Mouse (Mus musculus) MEL (cell line): ENCODE results near the gene Ccdc71. TPM values are rescaled to one million over a fixed set of nuclear protein-coding genes. Genes with fewer than 3 reads are reported as not detected.

Experiments used
- DNase-seq: peaks from one replicate; pipeline ENCODE4 v3.0.0; 2011; ENCODE audit warnings: low read depth, low spot score
- H3K27ac ChIP-seq: 2 replicates; pipeline ENCODE4 v1.5.1; 2012; ENCODE audit warnings: low read depth, mild to moderate bottlenecking, control low read depth, low read length, moderate library complexity; ENCODE audit not compliant: control insufficient read depth
- H3K27me3 ChIP-seq, 2 experiments: fragments of 150-350 bp in 1 of 2; sonication (generic) in 1 of 2; 2 replicates each; pipeline ENCODE4 v1.6.1; 2012; ENCODE audit warnings: low read length in 2 of 2, mild to moderate bottlenecking in 2 of 2, improper control_type of control experiment in 1 of 2, moderate library complexity in 1 of 2; ENCODE audit not compliant: insufficient read depth in 2 of 2, control insufficient read depth in 1 of 2
- H3K36me3 ChIP-seq, 2 experiments: 2 replicates each; pipeline ENCODE4 v1.6.1; 2012 to 2014; ENCODE audit warnings: low read length in 2 of 2, improper control_type of control experiment in 1 of 2, inconsistent platforms in 1 of 2, mild to moderate bottlenecking in 1 of 2; ENCODE audit not compliant: insufficient read depth in 2 of 2, control insufficient read depth in 1 of 2
- H3K4me1 ChIP-seq, 2 experiments: fragments of 150-350 bp in 1 of 2; sonication (generic) in 1 of 2; 2 replicates each; pipeline ENCODE4 v1.6.1; 2012; ENCODE audit warnings: low read length in 2 of 2, improper control_type of control experiment in 1 of 2, mild to moderate bottlenecking in 1 of 2; ENCODE audit not compliant: insufficient read depth in 2 of 2, control insufficient read depth in 1 of 2
- H3K4me3 ChIP-seq, 2 experiments: fragments of 150-350 bp in 1 of 2; sonication (generic) in 1 of 2; 2 replicates each; pipeline ENCODE4 v1.5.1; 2012; ENCODE audit warnings: low read depth in 2 of 2, low read length in 2 of 2, mild to moderate bottlenecking in 2 of 2, moderate library complexity in 2 of 2, control low read depth in 1 of 2, improper control_type of control experiment in 1 of 2; ENCODE audit not compliant: control insufficient read depth in 1 of 2, insufficient read depth in 1 of 2
- H3K79me2 ChIP-seq: 2 replicates; pipeline ENCODE4 v1.6.1; 2012; ENCODE audit warnings: mild to moderate bottlenecking, low read length, moderate library complexity; ENCODE audit not compliant: control insufficient read depth, poor library complexity, insufficient read depth
- H3K9ac ChIP-seq: 2 replicates; pipeline ENCODE4 v1.6.1; 2012; ENCODE audit warnings: low read depth, mild to moderate bottlenecking, control low read depth, low read length, moderate library complexity; ENCODE audit not compliant: control insufficient read depth, poor library complexity, severe bottlenecking
- H3K9me3 ChIP-seq: fragments of 150-350 bp; sonication (generic); replicated peaks from 2 replicates; pipeline ENCODE4 v1.6.1; 2012; ENCODE audit warnings: mild to moderate bottlenecking, low read length, improper control_type of control experiment, moderate library complexity; ENCODE audit not compliant: insufficient read depth
- BHLHE40 ChIP-seq: IDR thresholded peaks from 2 replicates; pipeline ENCODE4 v1.6.1; 2012; ENCODE audit warnings: low read depth, mild to moderate bottlenecking, inconsistent platforms, low read length, improper control_type of control experiment, borderline replicate concordance
- CHD1 ChIP-seq: IDR thresholded peaks from 2 replicates; pipeline ENCODE4 v1.6.1; 2012; ENCODE audit warnings: low read depth, mild to moderate bottlenecking, inconsistent platforms, low read length, improper control_type of control experiment
- CHD2 ChIP-seq: IDR thresholded peaks from 2 replicates; pipeline ENCODE4 v1.6.1; 2011; ENCODE audit warnings: low read length, improper control_type of control experiment
- CTCF ChIP-seq, 3 experiments: IDR thresholded peaks in 2 of 3; conservative IDR thresholded peaks in 1 of 3; 2 replicates each; pipeline ENCODE4 v1.5.1; 2011 to 2012; ENCODE audit warnings: low read length in 3 of 3, low read depth in 2 of 3, mild to moderate bottlenecking in 2 of 3, improper control_type of control experiment in 1 of 3, inconsistent platforms in 1 of 3, mixed read lengths in 1 of 3, moderate library complexity in 1 of 3; ENCODE audit not compliant: control insufficient read depth in 1 of 3, insufficient read depth in 1 of 3, poor library complexity in 1 of 3, severe bottlenecking in 1 of 3
- ELF1 ChIP-seq: IDR thresholded peaks from 2 replicates; pipeline ENCODE4 v1.6.1; 2014; ENCODE audit warnings: low read depth, mild to moderate bottlenecking, inconsistent platforms, low read length, improper control_type of control experiment, moderate library complexity
- EP300 ChIP-seq, 2 experiments: IDR thresholded peaks; 2 replicates each; pipeline ENCODE4 v1.6.1; 2011; ENCODE audit warnings: improper control_type of control experiment in 2 of 2, low read length in 2 of 2, low read depth in 1 of 2, mild to moderate bottlenecking in 1 of 2
- ETS1 ChIP-seq: IDR thresholded peaks from 2 replicates; pipeline ENCODE4 v1.6.1; 2012; ENCODE audit warnings: low read depth, mild to moderate bottlenecking, inconsistent platforms, low read length, improper control_type of control experiment, moderate library complexity
- GABPA ChIP-seq: IDR thresholded peaks from 2 replicates; pipeline ENCODE4 v1.6.1; 2012; ENCODE audit warnings: low read depth, mild to moderate bottlenecking, inconsistent platforms, low read length, improper control_type of control experiment, moderate library complexity
- GATA1 ChIP-seq: IDR thresholded peaks from 2 replicates; pipeline ENCODE4 v1.6.1; 2011; ENCODE audit warnings: low read depth, low read length, improper control_type of control experiment
- JUND ChIP-seq: IDR thresholded peaks from 2 replicates; pipeline ENCODE4 v1.6.1; 2011; ENCODE audit warnings: low read depth, mild to moderate bottlenecking, improper control_type of control experiment, low read length
- KAT2A ChIP-seq: conservative IDR thresholded peaks from 2 replicates; pipeline ENCODE4 v1.6.1; 2012; ENCODE audit warnings: low read depth, low read length, improper control_type of control experiment, inconsistent platforms
- MAFK ChIP-seq: IDR thresholded peaks from 2 replicates; pipeline ENCODE4 v1.6.1; 2011; ENCODE audit warnings: low read depth, mild to moderate bottlenecking, low read length, improper control_type of control experiment, borderline replicate concordance
- MAX ChIP-seq: IDR thresholded peaks from 2 replicates; pipeline ENCODE4 v1.6.1; 2011; ENCODE audit warnings: low read length, improper control_type of control experiment
- MAZ ChIP-seq: IDR thresholded peaks from 2 replicates; pipeline ENCODE4 v1.6.1; 2012; ENCODE audit warnings: low read depth, mild to moderate bottlenecking, inconsistent platforms, low read length, improper control_type of control experiment
- MEF2A ChIP-seq: IDR thresholded peaks from 2 replicates; pipeline ENCODE4 v1.6.1; 2014; ENCODE audit warnings: low read depth, mild to moderate bottlenecking, inconsistent platforms, low read length, improper control_type of control experiment; ENCODE audit not compliant: poor library complexity, insufficient replicate concordance, severe bottlenecking; ENCODE audit errors: extremely low read depth
- MXI1 ChIP-seq: IDR thresholded peaks from 2 replicates; pipeline ENCODE4 v1.6.1; 2011; ENCODE audit warnings: mild to moderate bottlenecking, low read depth, low read length, improper control_type of control experiment
- MYB ChIP-seq: IDR thresholded peaks from 2 replicates; pipeline ENCODE4 v1.6.1; 2011; ENCODE audit warnings: mild to moderate bottlenecking, low read depth, low read length, improper control_type of control experiment
- MYC ChIP-seq: IDR thresholded peaks from 2 replicates; pipeline ENCODE4 v1.6.1; 2011; ENCODE audit warnings: low read depth, mild to moderate bottlenecking, low read length, improper control_type of control experiment, moderate library complexity
- NRF1 ChIP-seq: IDR thresholded peaks from 2 replicates; pipeline ENCODE4 v1.6.1; 2014; ENCODE audit warnings: low read depth, mild to moderate bottlenecking, inconsistent platforms, low read length, improper control_type of control experiment, moderate library complexity; ENCODE audit not compliant: poor library complexity, insufficient read depth, severe bottlenecking
- POLR2A ChIP-seq, 2 experiments: IDR thresholded peaks; 2 replicates each; pipeline ENCODE4 v1.6.1; 2011 to 2012; ENCODE audit warnings: low read length in 2 of 2, mild to moderate bottlenecking in 2 of 2, control low read depth in 1 of 2, improper control_type of control experiment in 1 of 2, low read depth in 1 of 2, moderate library complexity in 1 of 2; ENCODE audit not compliant: control insufficient read depth in 1 of 2, insufficient read depth in 1 of 2, poor library complexity in 1 of 2
- POLR2AphosphoS2 ChIP-seq: IDR thresholded peaks from 2 replicates; pipeline ENCODE4 v1.6.1; 2011; ENCODE audit warnings: low read length, improper control_type of control experiment
- POLR2AphosphoS5 ChIP-seq: IDR thresholded peaks from 2 replicates; pipeline ENCODE4 v1.6.1; 2012; ENCODE audit warnings: low read depth, borderline replicate concordance, mild to moderate bottlenecking, inconsistent platforms, low read length, moderate library complexity, mixed read lengths
- RAD21 ChIP-seq: IDR thresholded peaks from 2 replicates; pipeline ENCODE4 v1.6.1; 2011; ENCODE audit warnings: mild to moderate bottlenecking, low read depth, low read length, improper control_type of control experiment
- RCOR1 ChIP-seq: IDR thresholded peaks from 2 replicates; pipeline ENCODE4 v1.6.1; 2012; ENCODE audit warnings: low read depth, mild to moderate bottlenecking, inconsistent platforms, low read length, improper control_type of control experiment
- SIN3A ChIP-seq: IDR thresholded peaks from 2 replicates; pipeline ENCODE4 v1.6.1; 2012; ENCODE audit warnings: low read length, improper control_type of control experiment, inconsistent platforms
- SMC3 ChIP-seq: IDR thresholded peaks from 2 replicates; pipeline ENCODE4 v1.6.1; 2011; ENCODE audit warnings: low read depth, low read length, improper control_type of control experiment
- TAL1 ChIP-seq: IDR thresholded peaks from 2 replicates; pipeline ENCODE4 v1.6.1; 2012; ENCODE audit warnings: mild to moderate bottlenecking, inconsistent platforms, low read length, moderate library complexity, mixed read lengths
- TBP ChIP-seq: IDR thresholded peaks from 2 replicates; pipeline ENCODE4 v1.8.0; 2011; ENCODE audit warnings: low read depth, low read length, improper control_type of control experiment
- UBTF ChIP-seq: IDR thresholded peaks from 2 replicates; pipeline ENCODE4 v1.6.1; 2012; ENCODE audit warnings: low read depth, mild to moderate bottlenecking, inconsistent platforms, low read length, improper control_type of control experiment, moderate library complexity, borderline replicate concordance; ENCODE audit not compliant: insufficient read depth
- USF2 ChIP-seq, 2 experiments: IDR thresholded peaks; 2 replicates each; pipeline ENCODE4 v1.6.1; 2011 to 2012; ENCODE audit warnings: improper control_type of control experiment in 2 of 2, low read length in 2 of 2, borderline replicate concordance in 1 of 2, inconsistent platforms in 1 of 2, low read depth in 1 of 2, mild to moderate bottlenecking in 1 of 2; ENCODE audit not compliant: insufficient read depth in 1 of 2
- ZC3H11A ChIP-seq: IDR thresholded peaks from 2 replicates; pipeline ENCODE4 v1.6.1; 2012; ENCODE audit warnings: low read depth, mild to moderate bottlenecking, inconsistent platforms, low read length, improper control_type of control experiment
- ZKSCAN1 ChIP-seq: IDR thresholded peaks from 2 replicates; pipeline ENCODE4 v1.6.1; 2012; ENCODE audit warnings: low read depth, mild to moderate bottlenecking, inconsistent platforms, low read length, improper control_type of control experiment, moderate library complexity
- ZMIZ1 ChIP-seq: IDR thresholded peaks from 2 replicates; pipeline ENCODE4 v1.6.1; 2012; ENCODE audit warnings: low read depth, mild to moderate bottlenecking, inconsistent platforms, low read length, improper control_type of control experiment, moderate library complexity
- ZNF384 ChIP-seq: IDR thresholded peaks from 2 replicates; pipeline ENCODE4 v1.6.1; 2012; ENCODE audit warnings: low read depth, mild to moderate bottlenecking, inconsistent platforms, low read length, improper control_type of control experiment
- polyA plus RNA-seq, 2 experiments: library from polyadenylated mRNA; stranded (reverse) in 1 of 2; unstranded in 1 of 2; fragments of >175 nt in 1 of 2; fragments of >200 nt in 1 of 2; gene quantifications; 2 replicates each; pipeline versions ENCODE4 v1.2.1 to v1.2.4; 2012; ENCODE audit warnings: low replicate concordance in 2 of 2, low read depth in 1 of 2; ENCODE audit not compliant: insufficient read length in 2 of 2, insufficient read depth in 1 of 2, missing spikeins in 1 of 2
- total RNA-seq: library from RNA; depleted of rRNA; stranded (reverse); fragments of 300-350 nt; gene quantifications from 2 replicates; pipeline ENCODE4 v1.2.3, GENCODE M21; 2012

Gene Ccdc71
- total and polyA plus RNA-seq, 3 experiments, result 23.1 to 39.9 TPM; not detected in 1

DNA sequence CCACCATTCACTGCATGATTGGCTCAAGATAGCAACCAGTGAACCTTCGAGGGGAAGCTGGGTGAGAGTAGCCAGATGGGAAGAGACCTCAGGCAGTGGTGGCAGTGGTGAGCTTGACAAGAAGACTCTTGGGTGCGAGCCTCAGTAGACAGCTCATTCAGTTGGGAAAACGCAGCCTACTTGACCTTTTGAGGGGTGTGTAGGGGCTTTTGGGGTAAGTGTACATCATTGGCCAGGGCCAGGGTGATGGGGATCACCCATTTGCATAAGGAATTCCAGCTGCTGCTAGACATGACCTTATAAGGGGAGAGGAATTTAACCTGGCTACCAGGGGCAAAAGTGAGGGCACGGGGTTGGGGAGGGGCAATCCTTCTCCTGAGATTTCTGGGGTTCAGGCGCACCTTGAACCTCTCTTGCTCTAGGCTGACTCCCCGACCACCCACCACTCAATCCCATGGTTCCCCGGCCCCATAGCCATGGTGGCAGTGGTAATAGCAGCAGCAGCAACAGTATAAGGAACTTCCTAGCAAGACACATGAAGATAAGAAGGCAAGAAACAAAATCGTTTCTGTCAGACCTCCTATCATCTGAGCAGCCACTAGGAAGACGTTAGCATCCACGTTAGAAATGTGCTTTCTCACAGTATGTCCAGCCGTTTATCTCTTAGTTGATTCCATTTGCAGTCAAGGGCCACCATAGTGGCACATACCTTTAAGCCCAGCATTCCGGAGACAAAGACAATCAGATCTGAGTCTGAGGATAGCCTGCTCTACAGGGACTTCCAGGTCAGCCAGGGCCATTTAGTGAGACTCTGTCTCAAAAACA is 4.4 kb upstream of the Ccdc71 start:
- peak overlapping the region; percentile 6 to 22; a peak in 3 of 4 replicates for H3K4me3 ChIP-seq
- peak; percentile 83 for DNase-seq
- H3K27me3 ChIP-seq, result no peaks in the 10 kb centered on the region
- H3K27ac ChIP-seq, result peak overlapping the region; percentile 89
- H3K4me1 ChIP-seq, result peaks cover 29 to 67% of the 10 kb centered on the region in 2 experiments
- no peaks in the 10 kb centered on the region for H3K9me3 ChIP-seq
- peaks cover 9% of the 10 kb centered on the region for H3K79me2 ChIP-seq
- H3K36me3 ChIP-seq, result peaks cover 0 to 41% of the 10 kb centered on the region in 2 experiments; a peak in 2 of 4 replicates
- peak overlapping the region; percentile 45 for H3K9ac ChIP-seq
- TF ChIP-seq KAT2A (0 out of 2 replicates have a peak, but pooled peaks have one; percentile 23), TAL1 (peak; percentile 38), POLR2AphosphoS5 (peak; percentile 26; the same call in 1 of the 2 replicates), TBP (peak; percentile 83), GABPA (no peak), POLR2A (IDR thresholded peaks at IDR 0.05; ENCODE audit: control insufficient read depth in 1 of 2, insufficient read depth in 1 of 2, low read depth in 1 of 2, low read length in 2 of 2, poor library complexity in 1 of 2) (peak in 1 of 2 experiments; percentile 67; a peak in 2 of 4 replicates), RAD21 (no peak), CHD2 (no peak), ETS1 (peak; percentile 68; the same call in 1 of the 2 replicates), ELF1 (0 out of 2 replicates have a peak, but pooled peaks have one; percentile 21), CTCF (IDR thresholded peaks at IDR 0.05 in 2 of 3, conservative IDR thresholded peaks at IDR 0.05 in 1 of 3; ENCODE audit: control insufficient read depth in 1 of 3, insufficient read depth in 1 of 3, low read depth in 2 of 3, low read length in 3 of 3, poor library complexity in 1 of 3, severe bottlenecking in 1 of 3) (peak in 1 of 3 experiments; percentile 7; a peak in 1 of 6 replicates), MAZ (no peak), MAX (peak; percentile 72; the same call in 1 of the 2 replicates), MXI1 (no peak; the same call in 1 of the 2 replicates), EP300 (IDR thresholded peaks at IDR 0.05; ENCODE audit: low read depth in 1 of 2, low read length in 2 of 2) (peak; percentile 84 to 90), ZKSCAN1 (0 out of 2 replicates have a peak, but pooled peaks have one; percentile 29), UBTF (no peak), MAFK (peak; percentile 49; the same call in 1 of the 2 replicates), CHD1 (peak; percentile 72; the same call in 1 of the 2 replicates), SIN3A (peak; percentile 77), SMC3 (no peak), ZC3H11A (no peak), ZMIZ1 (no peak; the same call in 1 of the 2 replicates), MYB (peak; percentile 77), BHLHE40 (no peak), RCOR1 (0 out of 2 replicates have a peak, but pooled peaks have one; percentile 57), NRF1 (no peak), POLR2AphosphoS2 (no peak; the same call in 1 of the 2 replicates), GATA1 (peak; percentile 84), USF2 (IDR thresholded peaks at IDR 0.05; ENCODE audit: borderline replicate concordance in 1 of 2, insufficient read depth in 1 of 2, low read depth in 1 of 2, low read length in 2 of 2) (no peak), JUND (0 out of 2 replicates have a peak, but pooled peaks have one; percentile 34), MEF2A (no peak), MYC (peak; percentile 87), ZNF384 (no peak)
